8 mouse cellular contexts compared by ENCODE assay signal in genomic region chr10:45916928-45917327, GRCm38 (mm10).
A peak's percentile ranks its signal among the peaks of the same experiment; 100 is the strongest.
DNase-seq lines count a peak whose midpoint lies in the region; ATAC-seq and TF ChIP-seq lines count a peak whose summit lies in the region.

No protein-coding gene starts in this region.

- H3K4me3 ChIP-seq in hindbrain, postnatal 0 days (ENCODE audit: low read length), result no peak overlapping the region
- no peak overlapping the region for H3K4me3 ChIP-seq in hindbrain, embryonic 12.5 days
- no peak overlapping the region for H3K4me3 ChIP-seq in neural tube, embryonic 11.5 days (ENCODE audit: low read depth, low read length)
- H3K4me3 ChIP-seq in neural tube, embryonic 15.5 days (replicated peaks), result no peak overlapping the region

- peak; percentile 66 for TF ChIP-seq CTCF in hindbrain, postnatal 0 days (IDR thresholded peaks at IDR 0.05; ENCODE audit: low read depth)

- H3K27me3 ChIP-seq in hindbrain, postnatal 0 days (ENCODE audit: insufficient read depth, low read length), result no peaks in the 10 kb centered on the region
- no peaks in the 10 kb centered on the region for H3K27me3 ChIP-seq in hindbrain, embryonic 12.5 days
- no peaks in the 10 kb centered on the region for H3K27me3 ChIP-seq in neural tube, embryonic 11.5 days (ENCODE audit: control insufficient read depth, insufficient read depth, low read length)
- no peaks in the 10 kb centered on the region for H3K27me3 ChIP-seq in neural tube, embryonic 15.5 days (replicated peaks)

- no peaks in the 10 kb centered on the region for H3K36me3 ChIP-seq in hindbrain, postnatal 0 days (ENCODE audit: insufficient read depth, low read length)
- no peaks in the 10 kb centered on the region for H3K36me3 ChIP-seq in hindbrain, embryonic 12.5 days
- H3K36me3 ChIP-seq in neural tube, embryonic 11.5 days (ENCODE audit: control insufficient read depth, insufficient read depth, low read length), result no peaks in the 10 kb centered on the region
- H3K36me3 ChIP-seq in neural tube, embryonic 15.5 days, result no peaks in the 10 kb centered on the region

- no peak overlapping the region for H3K27ac ChIP-seq in hindbrain, postnatal 0 days
- no peak overlapping the region for H3K27ac ChIP-seq in hindbrain, embryonic 12.5 days
- no peak overlapping the region for H3K27ac ChIP-seq in neural tube, embryonic 11.5 days (ENCODE audit: low read depth, low read length)
- H3K27ac ChIP-seq in neural tube, embryonic 15.5 days (replicated peaks), result no peak overlapping the region

- 0 out of 2 replicates have a peak, but pooled peaks cover 6% of the 10 kb centered on the region for H3K9me3 ChIP-seq in hindbrain, postnatal 0 days (ENCODE audit: low read length)
- peaks cover 4% of the 10 kb centered on the region; the same call in 1 of the 2 replicates for H3K9me3 ChIP-seq in hindbrain, embryonic 12.5 days (replicated peaks)
- no peaks in the 10 kb centered on the region for H3K9me3 ChIP-seq in neural tube, embryonic 11.5 days (ENCODE audit: control insufficient read depth, low read length)
- H3K9me3 ChIP-seq in neural tube, embryonic 15.5 days (replicated peaks), result 0 out of 2 replicates have a peak, but pooled peaks cover 3% of the 10 kb centered on the region

- no peak overlapping the region for H3K4me2 ChIP-seq in hindbrain, postnatal 0 days (ENCODE audit: low read depth, low read length)
- no peak overlapping the region for H3K4me2 ChIP-seq in hindbrain, embryonic 12.5 days (replicated peaks)
- H3K4me2 ChIP-seq in neural tube, embryonic 11.5 days (ENCODE audit: low read depth), result no peak overlapping the region
- no peak overlapping the region for H3K4me2 ChIP-seq in neural tube, embryonic 15.5 days

- ATAC-seq in hindbrain, postnatal 0 days, result no peak
- ATAC-seq in hindbrain, embryonic 12.5 days (ENCODE audit: low FRiP score), result no peak
- no peak for ATAC-seq in neural tube, embryonic 11.5 days (ENCODE audit: insufficient read depth, low FRiP score, low TSS enrichment)
- ATAC-seq in neural tube, embryonic 15.5 days (ENCODE audit: low FRiP score), result no peak
- ATAC-seq in activated CD4-positive, CD25-positive, alpha-beta regulatory T cell, adult 4 months, result no peak

- 27% methylated on average over 3 of the region's 3 CpGs for WGBS in hindbrain, postnatal 0 days
- WGBS in hindbrain, embryonic 12.5 days, result 25% methylated on average over 3 of the region's 3 CpGs
- 26% methylated on average over 3 of the region's 3 CpGs for WGBS in neural tube, embryonic 11.5 days
- WGBS in neural tube, embryonic 15.5 days, result 17% methylated on average over 3 of the region's 3 CpGs

- no peaks in the 10 kb centered on the region for H3K4me1 ChIP-seq in hindbrain, postnatal 0 days (ENCODE audit: insufficient read depth, low read length)
- no peaks in the 10 kb centered on the region for H3K4me1 ChIP-seq in hindbrain, embryonic 12.5 days
- no peaks in the 10 kb centered on the region for H3K4me1 ChIP-seq in neural tube, embryonic 11.5 days (ENCODE audit: control insufficient read depth, insufficient read depth, low read length)
- no peaks in the 10 kb centered on the region for H3K4me1 ChIP-seq in neural tube, embryonic 15.5 days

- DNase-seq in hindbrain, postnatal 0 days (ENCODE audit: low spot score), result peak; percentile 74
- DNase-seq in neural tube, embryonic 11.5 days (ENCODE audit: low spot score), result peak; percentile 17
- peak; percentile 11 for DNase-seq in c-Kit-positive CD71-positive TER-119-negative erythroid progenitor cells, embryonic 14.5 days (ENCODE audit: low read depth)
- DNase-seq in retina, postnatal 7 days (ENCODE audit: low read depth, low spot score), result peak; percentile 29
- no peak for DNase-seq in cerebellum, postnatal 36 days

- no peak overlapping the region for H3K9ac ChIP-seq in hindbrain, postnatal 0 days (replicated peaks; ENCODE audit: low read length)
- H3K9ac ChIP-seq in hindbrain, embryonic 12.5 days, result no peak overlapping the region
- no peak overlapping the region for H3K9ac ChIP-seq in neural tube, embryonic 11.5 days (ENCODE audit: low read length)
- no peak overlapping the region for H3K9ac ChIP-seq in neural tube, embryonic 15.5 days (replicated peaks)

Comparison
In these comparisons a context has a peak if more than half of its experiments do, and no peak if none do; other contexts are left out.
1. DNase-seq: peak in hindbrain, postnatal 0 days (single experiment), neural tube, embryonic 11.5 days (single experiment), c-Kit-positive CD71-positive TER-119-negative erythroid progenitor cells, embryonic 14.5 days (single experiment) and retina, postnatal 7 days (single experiment); none in cerebellum, postnatal 36 days (0 of 2).